Mouse (Mus musculus): ENCODE measurements at regions not wholly inside any gene's neighbourhood (a gene's known extent, or its start where the extent isn't known, plus 50 kb on each side); places are given as distances from the start of the nearest gene placed in this dataset.

GRCm38 (mm10) chr10:93361654-93362195, 50.8 kb upstream of the Elk3 start:
- DNase-seq = no peak

- DNase-seq = no peak
Observed at GRCm38 (mm10) chr10:93364108-93364793, 53.3 kb upstream of the Elk3 start.

- DNase-seq = no peak
Observed at GRCm38 (mm10) chr10:93364881-93365280, 53.9 kb upstream of the Elk3 start.

GRCm38 (mm10) chr10:93365318-93365717, 54.4 kb upstream of the Elk3 start:
- DNase-seq = no peak

GRCm38 (mm10) chr10:93365824-93366223, 54.9 kb upstream of the Elk3 start:
- no peak for DNase-seq

GRCm38 (mm10) chr10:93369737-93370136, 58.8 kb upstream of the Elk3 start:
- DNase-seq = no peak

- no peak for DNase-seq
Observed at GRCm38 (mm10) chr10:93370331-93370730, 59.4 kb upstream of the Elk3 start.

- no peak for DNase-seq
Observed at GRCm38 (mm10) chr10:93372281-93372680, 61.3 kb upstream of the Elk3 start.

- no peak for DNase-seq
Observed at GRCm38 (mm10) chr10:93373265-93373664, 62.3 kb upstream of the Elk3 start.

GRCm38 (mm10) chr10:93373954-93374689, 63.2 kb upstream of the Elk3 start:
- no peak for DNase-seq

- DNase-seq = no peak
Observed at GRCm38 (mm10) chr10:93374690-93374994, 63.7 kb upstream of the Elk3 start.

- DNase-seq = peak; percentile 29
Observed at GRCm38 (mm10) chr10:93375007-93375711, 64.2 kb upstream of the Elk3 start.

GRCm38 (mm10) chr10:93375771-93376170, 64.8 kb upstream of the Elk3 start:
- no peak for DNase-seq

- no peak for DNase-seq
Observed at GRCm38 (mm10) chr10:93376457-93376941, 65.6 kb upstream of the Elk3 start.

- DNase-seq = no peak
Observed at GRCm38 (mm10) chr10:93389276-93389675, 63.9 kb upstream of the Lta4h start.

- DNase-seq = peak; percentile 23
Observed at GRCm38 (mm10) chr10:93391296-93391695, 61.9 kb upstream of the Lta4h start.

- DNase-seq = no peak
Observed at GRCm38 (mm10) chr10:93393902-93394301, 59.3 kb upstream of the Lta4h start.

- DNase-seq = no peak
Observed at GRCm38 (mm10) chr10:93397711-93398110, 55.5 kb upstream of the Lta4h start.

- DNase-seq = no peak
Observed at GRCm38 (mm10) chr10:93398531-93399320, 54.5 kb upstream of the Lta4h start.

GRCm38 (mm10) chr10:93402689-93403509, 50.3 kb upstream of the Lta4h start:
- no peak for DNase-seq
